Mouse (Mus musculus) heart, postnatal 0 days (tissue): ENCODE data around the gene D17Wsu92e.

Source experiments
- CTCF ChIP-seq: IDR thresholded peaks from 2 replicates; pipeline ENCODE4 v1.5.1; 2016; ENCODE audit warnings: antibody characterized with exemption, control low read depth, low read depth
- EP300 ChIP-seq: IDR thresholded peaks from 2 replicates; pipeline ENCODE4 v1.6.1; 2016; ENCODE audit warnings: antibody characterized with exemption, low read depth

GRCm38 (mm10) chr17:27709650-27710049 lies 110.8 kb downstream of the D17Wsu92e start:
- TF ChIP-seq CTCF (no peak), EP300 (no peak)
